Mouse (Mus musculus) mature B cell (primary cell): ENCODE measurements around the gene Ubxn7.
"Not testable (repeated sequence)": the region's sequence is repeated elsewhere in the genome, so short reads cannot be mapped to it uniquely, and the experiment has no call there.

ENCODE experiments used
- in situ Hi-C: fragments of 300-500 bp; cut with MboI; formaldehyde crosslinking; loops from 2 replicates; pipeline ENCODE4 v1.14.3; 2019

Gene Ubxn7

GRCm38 (mm10) chr16:32332040-32332555 is at the start of gene Ubxn7:
Ubxn7 (plus strand) TSS chr16:32332257.
- in situ Hi-C loops = no loop called here

GRCm38 (mm10) chr16:32282608-32283007 is 49.4 kb upstream of the Ubxn7 start:
- in situ Hi-C loops = no loop called here

- in situ Hi-C loops = no loop called here
Measured at GRCm38 (mm10) chr16:32291821-32292220, 40.2 kb upstream of the Ubxn7 start.

- in situ Hi-C loops = not testable (repeated sequence)
Measured at GRCm38 (mm10) chr16:32299617-32300016, 32.4 kb upstream of the Ubxn7 start.

- in situ Hi-C loops = no loop called here
Measured at GRCm38 (mm10) chr16:32303046-32303445, 29.0 kb upstream of the Ubxn7 start.

GRCm38 (mm10) chr16:32303886-32304285 is 28.2 kb upstream of the Ubxn7 start:
- in situ Hi-C loops = no loop called here

- in situ Hi-C loops = no loop called here
Measured at GRCm38 (mm10) chr16:32311970-32312369, 20.1 kb upstream of the Ubxn7 start.

GRCm38 (mm10) chr16:32312386-32312785 is 19.7 kb upstream of the Ubxn7 start:
- in situ Hi-C loops = no loop called here

- in situ Hi-C loops = no loop called here
Measured at GRCm38 (mm10) chr16:32312859-32313258, 19.2 kb upstream of the Ubxn7 start.

- in situ Hi-C loops = no loop called here
Measured at GRCm38 (mm10) chr16:32316601-32317000, 15.5 kb upstream of the Ubxn7 start.

GRCm38 (mm10) chr16:32323953-32324352 is 8.1 kb upstream of the Ubxn7 start:
- in situ Hi-C loops = no loop called here

GRCm38 (mm10) chr16:32330876-32331670 is 984 bp upstream of the Ubxn7 start:
- in situ Hi-C loops = no loop called here

- in situ Hi-C loops = no loop called here
Measured at GRCm38 (mm10) chr16:32332556-32333511, 777 bp downstream of the Ubxn7 start.

GRCm38 (mm10) chr16:32335146-32335545 is 3.1 kb downstream of the Ubxn7 start:
- in situ Hi-C loops = no loop called here

GRCm38 (mm10) chr16:32336026-32336780 is 4.1 kb downstream of the Ubxn7 start:
- in situ Hi-C loops = no loop called here

- in situ Hi-C loops = no loop called here
Measured at GRCm38 (mm10) chr16:32337001-32337400, 4.9 kb downstream of the Ubxn7 start.

- in situ Hi-C loops = no loop called here
Measured at GRCm38 (mm10) chr16:32340451-32340850, 8.4 kb downstream of the Ubxn7 start.

- in situ Hi-C loops = no loop called here
Measured at GRCm38 (mm10) chr16:32345521-32345920, 13.5 kb downstream of the Ubxn7 start.

- in situ Hi-C loops = no loop called here
Measured at GRCm38 (mm10) chr16:32350776-32351175, 18.7 kb downstream of the Ubxn7 start.

- in situ Hi-C loops = no loop called here
Measured at GRCm38 (mm10) chr16:32363530-32363929, 31.5 kb downstream of the Ubxn7 start.

GRCm38 (mm10) chr16:32371351-32371750 is 39.3 kb downstream of the Ubxn7 start:
- in situ Hi-C loops = no loop called here

GRCm38 (mm10) chr16:32379575-32379974 is 47.5 kb downstream of the Ubxn7 start:
- in situ Hi-C loops = no loop called here
